Mouse (Mus musculus): ENCODE measurements around the gene Pax8. TPM values are rescaled to one million over a fixed set of nuclear protein-coding genes. Genes with fewer than 3 reads are reported as not detected.
A peak's percentile ranks its signal among the peaks of the same experiment; 100 is the strongest.

Gene Pax8
- polyA plus RNA-seq, 1 experiment: not detected

DNA sequence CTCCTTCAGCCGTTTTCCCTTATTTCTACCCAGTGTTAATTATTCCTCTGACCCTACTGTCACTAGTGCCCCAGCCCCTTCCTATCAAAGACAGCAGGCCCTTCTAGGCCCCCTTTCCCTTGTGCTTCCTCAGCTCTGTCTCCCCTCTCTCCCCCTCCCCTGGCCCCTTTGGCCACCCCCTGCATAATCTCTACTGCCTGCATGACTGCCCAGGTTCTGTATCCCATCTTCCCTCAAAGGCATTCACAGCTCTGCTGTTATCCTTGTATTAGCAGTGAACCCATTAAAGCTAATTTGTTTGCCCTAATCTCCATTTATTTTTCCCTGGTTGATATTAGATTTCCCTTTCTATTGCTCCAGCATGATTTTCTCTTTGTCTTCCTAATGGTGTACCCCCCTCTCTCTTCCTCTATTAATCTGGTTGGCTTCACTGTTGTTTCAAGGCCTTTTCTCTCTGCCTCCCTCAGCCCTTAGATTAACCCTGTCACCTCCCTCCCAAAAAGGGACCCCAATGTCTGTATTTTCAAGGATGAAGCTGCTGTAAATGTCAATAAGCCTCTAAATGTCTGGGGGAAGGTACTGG is 20.9 kb downstream of the Pax8 start:
- H3ac ChIP-seq (ENCODE audit: control insufficient read depth, insufficient read length): no peak overlapping the region
- no peak overlapping the region for H3K4me3 ChIP-seq
- no peaks in the 10 kb centered on the region for H3K27me3 ChIP-seq (ENCODE audit: control insufficient read depth, insufficient read depth, insufficient read length)
- no peak overlapping the region for H3K4me2 ChIP-seq (ENCODE audit: low read depth)
- TF ChIP-seq POLR2AphosphoS2 (IDR thresholded peaks at IDR 0.05; ENCODE audit: insufficient read length, low read depth): no peak
- no peak for TF ChIP-seq REST (IDR thresholded peaks at IDR 0.05; ENCODE audit: insufficient read depth, insufficient read length)
- TF ChIP-seq E2F4 (IDR thresholded peaks at IDR 0.05; ENCODE audit: insufficient read depth): no peak
- TF ChIP-seq TCF3 (IDR thresholded peaks at IDR 0.05; ENCODE audit: insufficient read length, low read depth): no peak
- TF ChIP-seq TCF12 (IDR thresholded peaks at IDR 0.05; ENCODE audit: insufficient read depth, poor library complexity, severe bottlenecking): no peak
- no peak for TF ChIP-seq POLR2A (IDR thresholded peaks at IDR 0.05; ENCODE audit: insufficient read length, low read depth)
- no peaks in the 10 kb centered on the region for H3K79me2 ChIP-seq (ENCODE audit: control insufficient read depth, insufficient read depth)
- H3K36me3 ChIP-seq (ENCODE audit: control insufficient read depth, insufficient read depth): no peaks in the 10 kb centered on the region

DNA sequence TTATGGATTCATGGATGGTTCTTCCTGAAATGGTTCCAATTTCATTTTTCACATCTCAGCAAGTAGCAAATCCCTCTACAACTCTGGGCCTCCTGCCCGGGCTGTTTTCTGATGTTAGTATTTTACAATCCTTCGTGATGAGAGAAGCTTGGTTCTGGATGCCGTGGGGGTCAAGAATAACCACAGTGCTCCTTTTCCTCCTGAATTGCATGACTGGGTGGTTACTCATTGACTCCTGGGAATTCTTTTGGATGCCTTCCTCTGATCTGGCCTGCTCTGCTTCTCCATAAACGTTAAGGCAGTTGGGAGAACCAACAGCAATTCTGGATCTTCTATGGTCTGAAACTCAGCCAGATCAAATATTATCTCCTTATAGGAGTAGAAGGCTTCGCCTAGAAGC is 22.2 kb downstream of the Pax8 start:
- Histone ChIP-seq H3K4me3 (no peak overlapping the region), H3ac (ENCODE audit: control insufficient read depth, insufficient read length) (no peak overlapping the region), H3K79me2 (ENCODE audit: control insufficient read depth, insufficient read depth) (no peaks in the 10 kb centered on the region), H3K36me3 (ENCODE audit: control insufficient read depth, insufficient read depth) (no peaks in the 10 kb centered on the region), H3K4me2 (ENCODE audit: low read depth) (peak overlapping the region; percentile 19), H3K27me3 (ENCODE audit: control insufficient read depth, insufficient read depth, insufficient read length) (no peaks in the 10 kb centered on the region)
- no peak for TF ChIP-seq REST (IDR thresholded peaks at IDR 0.05; ENCODE audit: insufficient read depth, insufficient read length)
- 0 out of 2 replicates have a peak, but pooled peaks have one; percentile 24 for TF ChIP-seq CEBPB (IDR thresholded peaks at IDR 0.05; ENCODE audit: insufficient read depth, poor library complexity, severe bottlenecking)
- no peak for TF ChIP-seq MAX (IDR thresholded peaks at IDR 0.05; ENCODE audit: low read depth)
- TF ChIP-seq TCF12 (IDR thresholded peaks at IDR 0.05; ENCODE audit: insufficient read depth, poor library complexity, severe bottlenecking): no peak

DNA sequence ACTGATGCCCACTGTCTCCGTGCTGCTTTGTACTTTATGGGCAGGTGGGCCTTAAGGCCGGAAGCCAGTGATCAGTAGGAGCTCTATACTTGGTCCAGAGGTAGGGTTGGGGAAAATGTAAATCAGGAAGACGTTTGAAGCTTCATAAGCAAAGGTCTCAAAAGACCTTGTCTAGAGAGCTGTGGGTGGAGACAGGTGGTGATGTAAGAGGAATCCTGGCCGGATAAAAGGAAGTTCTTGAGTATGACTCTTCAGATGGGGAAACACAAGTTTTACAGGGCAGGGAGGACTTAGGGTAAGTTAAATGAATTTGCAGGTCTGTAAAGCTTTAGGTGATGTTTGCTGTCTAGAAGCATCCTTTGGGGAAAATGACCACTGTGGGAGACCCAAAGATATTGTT is 26.3 kb downstream of the Pax8 start:
- Histone ChIP-seq H3K79me2 (ENCODE audit: control insufficient read depth, insufficient read depth) (no peaks in the 10 kb centered on the region), H3K4me2 (ENCODE audit: low read depth) (no peak overlapping the region), H3K4me3 (no peak overlapping the region), H3K27me3 (ENCODE audit: control insufficient read depth, insufficient read depth, insufficient read length) (no peaks in the 10 kb centered on the region), H3K36me3 (ENCODE audit: control insufficient read depth, insufficient read depth) (no peaks in the 10 kb centered on the region), H3ac (ENCODE audit: control insufficient read depth, insufficient read length) (no peak overlapping the region)
- TF ChIP-seq SRF (IDR thresholded peaks at IDR 0.05; ENCODE audit: control insufficient read depth, insufficient read length, low read depth): no peak

DNA sequence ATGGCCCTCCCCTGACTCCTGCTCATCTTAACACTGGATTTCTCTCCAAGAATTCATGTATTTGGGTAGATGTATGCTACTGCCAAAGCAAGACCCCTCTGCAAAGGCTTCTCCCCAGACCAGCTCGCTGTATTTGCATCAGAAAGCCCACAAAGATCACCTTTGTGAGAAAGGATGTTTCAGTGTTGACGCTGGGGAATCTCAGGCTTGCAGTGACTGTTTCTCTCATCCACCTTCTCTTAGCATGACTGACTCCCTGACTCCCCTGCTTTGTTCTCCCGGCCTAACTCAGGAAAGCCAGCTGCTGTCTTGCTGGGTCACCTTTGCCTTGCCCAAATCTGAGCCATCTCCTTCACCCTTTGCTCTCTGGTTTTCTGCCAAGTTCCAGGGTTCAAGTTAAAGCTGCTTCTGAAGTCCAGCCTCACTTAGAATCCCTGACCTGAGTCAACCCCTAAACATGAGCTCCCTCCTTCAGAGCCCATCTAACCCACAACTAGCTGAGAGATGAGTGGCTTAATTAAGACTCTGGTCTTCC is 32.1 kb downstream of the Pax8 start:
- Histone ChIP-seq H3ac (ENCODE audit: control insufficient read depth, insufficient read length) (no peak overlapping the region), H3K79me2 (ENCODE audit: control insufficient read depth, insufficient read depth) (no peaks in the 10 kb centered on the region), H3K4me2 (ENCODE audit: low read depth) (no peak overlapping the region), H3K27me3 (ENCODE audit: control insufficient read depth, insufficient read depth, insufficient read length) (no peaks in the 10 kb centered on the region), H3K4me3 (no peak overlapping the region), H3K36me3 (ENCODE audit: control insufficient read depth, insufficient read depth) (no peaks in the 10 kb centered on the region)
- TF ChIP-seq POLR2AphosphoS2 (IDR thresholded peaks at IDR 0.05; ENCODE audit: insufficient read length, low read depth) (no peak), REST (IDR thresholded peaks at IDR 0.05; ENCODE audit: insufficient read depth, insufficient read length) (no peak), MYOG (IDR thresholded peaks at IDR 0.05; ENCODE audit: control insufficient read depth in 1 of 3, insufficient read depth in 1 of 3, insufficient read length in 2 of 3, low read depth in 2 of 3) (no peak), SRF (IDR thresholded peaks at IDR 0.05; ENCODE audit: control insufficient read depth, insufficient read length, low read depth) (no peak), TCF12 (IDR thresholded peaks at IDR 0.05; ENCODE audit: insufficient read depth, poor library complexity, severe bottlenecking) (no peak), MAX (IDR thresholded peaks at IDR 0.05; ENCODE audit: low read depth) (no peak), MYOD1 (IDR thresholded peaks at IDR 0.05; ENCODE audit: control insufficient read depth in 1 of 3, insufficient read length in 2 of 3, low read depth in 2 of 3) (no peak), TCF3 (IDR thresholded peaks at IDR 0.05; ENCODE audit: insufficient read length, low read depth) (no peak), USF1 (IDR thresholded peaks at IDR 0.05; ENCODE audit: low read depth) (no peak), E2F4 (IDR thresholded peaks at IDR 0.05; ENCODE audit: insufficient read depth) (no peak), POLR2A (IDR thresholded peaks at IDR 0.05; ENCODE audit: insufficient read length, low read depth) (no peak), CEBPB (IDR thresholded peaks at IDR 0.05; ENCODE audit: insufficient read depth, poor library complexity, severe bottlenecking) (no peak)

DNA sequence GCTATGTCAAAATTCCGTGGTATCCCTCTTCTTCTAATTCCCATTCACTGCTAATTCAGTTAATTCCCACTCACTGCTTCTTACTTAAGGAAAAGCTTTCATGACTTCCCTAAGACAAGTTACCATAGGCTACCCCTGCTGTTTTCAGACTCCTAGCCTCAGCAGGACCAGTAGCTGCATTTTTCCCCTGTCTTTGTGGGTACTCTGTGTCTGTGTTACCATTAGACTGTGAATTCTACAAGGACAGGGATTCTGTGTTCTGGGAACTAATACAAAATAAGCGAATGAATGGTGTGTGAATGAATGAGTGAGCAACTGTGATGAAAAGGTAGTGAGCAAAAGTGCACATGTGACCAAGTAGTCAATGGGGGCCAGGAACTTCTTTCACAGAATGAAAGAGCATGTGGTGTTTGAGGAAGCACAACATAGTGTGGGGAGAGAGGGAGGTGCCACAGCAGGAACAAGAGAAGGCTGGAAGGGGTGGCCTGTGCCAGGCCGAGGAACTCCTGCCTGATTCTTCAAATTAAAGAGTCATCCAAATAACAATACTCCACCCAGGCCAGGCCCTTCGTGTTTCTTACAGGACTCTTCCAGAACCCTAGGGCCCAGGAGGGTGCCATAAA is 33.0 kb downstream of the Pax8 start:
- no peak overlapping the region for H3K4me2 ChIP-seq (ENCODE audit: low read depth)
- H3K4me3 ChIP-seq: no peak overlapping the region
- H3ac ChIP-seq (ENCODE audit: control insufficient read depth, insufficient read length): no peak overlapping the region
- no peaks in the 10 kb centered on the region for H3K27me3 ChIP-seq (ENCODE audit: control insufficient read depth, insufficient read depth, insufficient read length)
- TF ChIP-seq SRF (IDR thresholded peaks at IDR 0.05; ENCODE audit: control insufficient read depth, insufficient read length, low read depth): no peak
- TF ChIP-seq E2F4 (IDR thresholded peaks at IDR 0.05; ENCODE audit: insufficient read depth): no peak
- TF ChIP-seq TCF3 (IDR thresholded peaks at IDR 0.05; ENCODE audit: insufficient read length, low read depth): no peak
- no peak for TF ChIP-seq MAX (IDR thresholded peaks at IDR 0.05; ENCODE audit: low read depth)
- TF ChIP-seq POLR2AphosphoS2 (IDR thresholded peaks at IDR 0.05; ENCODE audit: insufficient read length, low read depth): no peak
- TF ChIP-seq REST (IDR thresholded peaks at IDR 0.05; ENCODE audit: insufficient read depth, insufficient read length): no peak
- no peaks in the 10 kb centered on the region for H3K36me3 ChIP-seq (ENCODE audit: control insufficient read depth, insufficient read depth)
- no peaks in the 10 kb centered on the region for H3K79me2 ChIP-seq (ENCODE audit: control insufficient read depth, insufficient read depth)
